Mouse (Mus musculus) right cerebral cortex, adult 2 months (tissue): Measurements from ENCODE around the gene Fgfr2.

Experiments
- DNase-seq, 2 experiments: peaks; one replicate each; pipeline ENCODE4 v3.0.0; 2021 to 2022; ENCODE audit warnings: low spot score in 2 of 2

Fgfr2 gene

DNA sequence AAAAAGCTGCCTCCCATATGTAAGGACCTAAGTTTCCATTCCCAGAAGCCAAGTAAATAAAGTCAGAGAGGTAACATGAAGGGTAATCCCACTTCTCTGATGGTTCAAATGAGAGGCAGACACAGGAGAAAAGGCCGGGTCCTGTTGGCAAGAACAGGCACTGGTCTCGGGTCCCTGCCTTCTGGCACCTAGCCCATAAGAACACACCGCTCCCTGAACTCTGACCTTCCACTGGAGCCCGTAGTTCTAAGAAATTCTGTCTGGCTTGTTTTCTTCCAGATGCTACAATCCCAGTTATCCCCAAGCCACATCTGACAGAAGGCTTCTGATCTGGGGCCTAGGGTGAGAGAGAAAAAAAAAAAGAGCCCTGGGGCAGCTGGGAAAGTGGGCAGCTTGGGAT, 34.7 kb downstream of the Fgfr2 start:
- DNase-seq = no peak

DNA sequence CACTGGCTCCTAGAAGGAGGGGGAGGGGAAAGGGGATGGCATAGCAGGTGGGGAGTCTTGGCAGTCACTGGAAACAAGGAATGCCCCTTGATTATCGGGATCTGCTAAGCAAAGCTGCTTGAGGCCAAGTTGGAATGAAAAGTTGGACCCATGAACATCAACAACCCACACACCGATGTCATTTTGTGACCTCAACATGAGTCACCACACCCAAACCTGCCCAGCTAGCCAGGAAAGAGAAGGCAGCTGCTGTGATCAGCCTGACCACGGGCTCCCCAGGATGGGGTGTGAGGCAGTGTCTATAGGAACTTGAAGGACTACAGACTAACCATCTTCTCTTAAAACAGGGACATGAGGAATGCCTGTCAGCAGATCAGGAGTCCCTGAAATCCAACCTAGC, 37.7 kb downstream of the Fgfr2 start:
- DNase-seq = no peak

DNA sequence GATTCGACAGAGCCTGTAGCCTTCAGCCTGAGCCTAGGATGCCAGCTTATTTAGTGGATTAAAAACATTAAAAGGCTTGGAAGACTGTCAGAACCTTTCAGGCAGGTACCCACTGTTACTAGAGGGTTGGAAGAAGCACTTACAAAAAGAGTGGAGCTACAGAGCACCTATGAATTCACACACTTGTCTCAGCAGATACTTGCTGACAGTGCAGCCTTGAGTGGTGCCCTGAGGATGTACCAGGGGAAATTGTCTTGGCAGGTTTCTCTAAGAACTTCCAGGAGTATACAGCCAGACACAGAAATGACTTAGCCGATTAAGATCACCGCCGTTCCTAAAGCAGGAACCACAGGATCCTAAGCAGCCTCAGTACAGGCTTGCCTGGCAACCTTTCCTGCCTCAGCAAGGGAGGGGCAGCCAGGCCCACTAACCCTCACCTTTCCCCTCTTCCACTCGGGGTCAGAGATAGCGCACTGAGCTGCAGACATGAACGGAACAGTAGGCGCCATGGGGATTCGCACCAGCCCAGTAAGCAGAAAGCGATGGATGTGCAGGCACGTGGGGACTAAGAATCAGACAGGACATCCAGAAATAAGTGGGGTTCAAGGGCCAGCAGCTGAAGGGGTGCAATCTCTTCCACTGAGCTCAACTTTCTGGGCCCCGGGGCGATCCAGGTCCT, 39.1 kb downstream of the Fgfr2 start:
- no peak for DNase-seq

DNA sequence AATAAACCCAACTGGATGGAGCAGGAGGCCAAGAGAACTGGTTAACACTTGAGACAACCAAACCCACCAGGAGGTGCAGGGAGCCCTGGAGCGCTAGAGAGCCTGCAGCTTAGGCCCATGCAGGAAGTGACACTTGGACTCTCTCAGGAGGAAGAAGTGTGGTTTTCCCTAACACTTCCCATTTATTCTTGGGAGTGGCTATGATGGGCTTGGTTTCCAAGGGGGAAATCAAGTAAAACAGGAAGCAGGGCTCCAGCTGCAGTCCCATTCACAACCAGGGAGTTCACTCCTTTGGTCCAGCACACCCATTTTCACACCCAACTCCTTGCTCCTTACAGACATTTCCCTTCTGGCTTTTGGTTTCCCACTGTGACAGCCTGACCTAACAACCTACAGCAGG, 44.2 kb downstream of the Fgfr2 start:
- no peak for DNase-seq

DNA sequence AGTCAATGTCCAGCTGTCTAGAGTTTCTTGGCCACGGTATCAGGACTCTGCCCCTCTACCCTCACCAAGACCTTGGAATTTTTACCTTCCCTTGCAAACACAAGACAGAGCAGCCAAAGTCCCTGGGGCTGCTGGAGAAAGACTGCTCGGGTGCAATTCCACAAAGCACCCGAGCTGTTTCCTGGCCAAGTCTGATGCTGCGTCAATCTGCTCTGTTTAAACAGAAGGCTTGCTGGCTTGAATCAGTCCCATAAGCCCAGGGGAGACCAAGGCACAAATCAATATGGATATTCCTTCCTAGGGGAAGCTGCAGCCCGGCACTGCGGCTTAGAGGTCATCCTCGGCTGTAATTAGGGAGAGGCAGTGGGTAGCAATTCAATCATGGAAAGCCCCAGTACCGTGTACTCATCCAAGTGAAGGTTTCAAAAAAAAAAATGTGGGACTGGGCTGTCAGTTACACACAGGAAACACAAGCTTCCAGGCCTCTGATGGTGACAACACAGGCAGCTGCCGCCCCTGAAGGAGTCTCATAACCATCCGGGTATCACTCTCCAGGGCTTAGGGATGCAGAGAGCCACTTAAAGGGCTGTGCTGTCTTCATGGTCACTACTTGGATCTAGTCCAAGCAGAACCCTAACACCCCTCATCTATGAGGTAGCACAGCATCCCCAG, 48.6 kb downstream of the Fgfr2 start:
- DNase-seq = no peak

DNA sequence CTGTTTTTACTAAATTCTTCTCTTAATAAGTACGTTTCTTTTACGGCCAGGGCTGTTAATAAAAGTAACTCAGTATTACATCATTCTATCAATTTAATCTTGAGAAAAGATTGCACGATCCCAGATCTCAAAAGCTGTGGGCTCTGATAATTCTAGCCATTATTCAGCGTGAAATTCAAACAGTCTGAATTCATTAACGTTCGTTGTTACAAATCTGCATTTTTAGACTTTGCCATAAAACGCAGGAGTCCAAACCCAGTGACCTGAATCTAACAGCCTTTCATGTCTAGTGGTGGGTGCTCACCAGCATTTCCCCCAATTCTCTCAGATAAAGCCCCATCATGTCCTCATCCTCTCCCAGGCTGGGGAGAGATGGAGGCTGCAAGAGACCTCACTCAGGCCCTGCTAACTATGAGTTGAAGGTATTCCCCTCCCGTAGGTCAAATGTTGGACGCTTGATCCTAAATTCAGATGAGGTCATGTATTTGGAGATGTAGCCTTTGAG, 50.0 kb downstream of the Fgfr2 start:
- DNase-seq = no peak

DNA sequence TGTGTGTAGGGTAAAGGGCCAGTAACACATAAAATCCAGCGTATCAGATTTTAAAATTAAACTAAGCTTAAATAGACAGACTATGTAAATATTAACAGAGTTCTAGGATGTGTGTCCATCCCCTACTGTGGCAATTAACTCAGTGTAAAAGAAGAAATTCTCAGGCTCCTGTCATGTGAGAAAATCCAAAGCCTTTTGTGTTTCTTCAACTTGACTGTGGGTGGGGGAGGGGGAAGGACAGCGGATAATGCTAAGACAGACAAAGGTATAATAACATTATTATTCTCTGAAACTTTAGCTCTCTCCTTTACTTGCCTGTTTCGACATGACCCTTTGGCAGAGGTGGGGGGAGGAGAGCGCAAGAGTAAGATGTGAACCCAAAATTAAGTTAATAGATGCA, 50.6 kb downstream of the Fgfr2 start:
- DNase-seq = no peak

DNA sequence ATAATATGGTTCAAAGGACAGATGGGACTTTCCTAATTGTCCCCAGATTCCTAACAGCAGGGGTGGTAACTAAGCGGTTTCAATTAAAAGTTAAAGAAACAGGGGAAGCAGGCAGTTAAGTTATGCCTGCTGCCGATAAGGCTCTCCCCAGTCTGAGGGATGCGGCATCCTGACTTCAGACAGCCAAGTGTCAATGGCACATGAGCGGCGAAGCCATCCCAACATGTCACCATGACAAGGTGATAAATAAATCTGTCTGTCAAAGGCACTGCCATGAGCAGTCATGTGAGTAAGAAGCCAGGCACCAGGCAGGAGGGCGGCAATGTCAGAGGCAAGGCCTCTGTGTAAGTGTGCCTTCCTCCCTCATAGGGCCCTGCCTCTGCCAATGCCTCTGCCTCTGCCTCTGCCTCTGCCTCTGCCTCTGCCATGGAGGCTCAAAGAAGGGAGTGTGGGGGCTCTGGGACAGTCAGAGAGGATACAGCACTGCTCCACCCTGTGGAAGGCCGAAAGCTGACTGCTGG, 55.8 kb downstream of the Fgfr2 start:
- no peak for DNase-seq

DNA sequence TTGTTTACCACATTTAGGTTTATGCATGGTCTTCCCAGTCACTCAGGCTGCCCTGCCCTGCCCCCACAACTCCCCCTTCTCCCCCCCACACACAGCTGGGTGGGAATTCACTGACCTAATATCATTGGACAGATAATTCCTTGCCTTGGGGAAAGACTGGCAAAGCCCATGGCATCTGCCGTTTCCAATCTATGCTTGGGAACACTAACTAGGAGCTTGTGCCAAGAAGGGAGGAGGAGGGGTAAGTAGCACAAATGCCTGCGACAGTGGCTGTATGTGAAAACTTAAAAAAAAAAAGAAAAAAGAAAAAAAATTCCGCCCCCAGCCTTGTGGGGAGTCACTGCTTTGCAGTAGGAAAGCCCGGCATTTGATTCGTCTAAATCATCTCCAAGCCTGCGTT, 56.4 kb downstream of the Fgfr2 start:
- DNase-seq = peak; percentile 59 to 65

DNA sequence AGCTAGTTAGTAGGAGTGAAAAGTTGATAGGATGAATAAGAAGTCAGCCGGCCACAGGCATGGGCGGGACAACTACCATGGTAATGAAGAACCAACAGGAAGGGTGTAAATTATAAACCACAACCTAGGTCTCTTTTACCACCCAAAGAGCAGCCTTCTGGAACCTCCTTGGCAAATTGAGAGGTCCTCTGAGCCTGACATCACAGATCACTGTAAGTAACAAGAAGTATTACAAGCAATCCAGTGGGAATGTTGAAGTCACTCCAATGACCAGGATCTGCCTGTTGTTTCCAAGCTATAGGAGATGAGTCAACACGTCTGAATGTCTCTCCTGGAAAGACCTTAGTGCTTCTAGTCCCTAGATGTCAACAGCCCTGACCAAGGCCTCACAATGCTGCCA, 61.1 kb downstream of the Fgfr2 start:
- DNase-seq = no peak

DNA sequence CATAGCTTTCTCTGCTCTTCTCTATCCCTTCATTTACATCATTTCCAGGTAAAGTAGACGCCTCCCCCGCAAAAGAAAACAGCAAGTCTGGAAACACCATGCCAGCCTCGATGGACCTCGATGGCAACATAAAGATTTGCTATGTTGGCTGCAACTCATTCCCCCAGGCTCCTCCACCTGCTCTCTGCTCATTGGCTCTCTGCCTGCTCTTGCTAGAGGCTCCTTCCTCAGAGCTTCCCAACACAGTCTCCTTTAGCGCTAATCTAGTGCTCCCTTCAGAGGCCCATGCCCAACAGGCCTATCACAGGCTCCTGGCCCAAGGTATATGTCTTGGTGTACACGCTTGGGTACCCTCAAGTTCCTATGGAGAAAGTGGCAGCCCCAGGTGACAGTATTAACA, 63.0 kb downstream of the Fgfr2 start:
- no peak for DNase-seq

DNA sequence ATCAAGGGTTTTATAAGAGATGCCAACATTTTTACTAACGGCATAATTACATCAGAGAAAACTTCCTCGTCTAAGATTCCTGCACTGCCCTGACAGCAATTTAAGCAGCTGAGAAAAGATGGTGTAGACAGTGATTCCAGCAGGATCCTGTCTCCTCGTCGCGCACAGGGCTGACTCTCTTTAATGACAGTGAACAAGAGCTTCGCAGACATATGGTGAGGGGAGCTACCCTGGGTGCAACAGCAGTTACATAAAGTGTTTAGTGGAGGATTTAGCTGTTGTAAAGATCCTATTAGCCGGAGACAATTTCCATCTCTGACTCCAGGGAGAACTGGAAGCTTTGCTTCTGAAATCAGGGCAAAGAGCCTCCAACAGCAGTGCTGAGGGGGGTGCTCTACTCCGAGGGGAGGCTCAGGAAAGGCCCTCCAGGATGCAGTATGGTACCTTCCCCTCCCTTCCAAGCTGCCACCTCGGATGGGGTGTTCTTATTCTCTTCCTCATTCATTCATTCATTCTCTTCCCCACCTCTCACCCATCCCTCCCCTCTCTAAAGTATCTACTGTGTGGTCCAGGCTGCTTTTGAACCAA, 63.5 kb downstream of the Fgfr2 start:
- peak; percentile 20 to 42 for DNase-seq

DNA sequence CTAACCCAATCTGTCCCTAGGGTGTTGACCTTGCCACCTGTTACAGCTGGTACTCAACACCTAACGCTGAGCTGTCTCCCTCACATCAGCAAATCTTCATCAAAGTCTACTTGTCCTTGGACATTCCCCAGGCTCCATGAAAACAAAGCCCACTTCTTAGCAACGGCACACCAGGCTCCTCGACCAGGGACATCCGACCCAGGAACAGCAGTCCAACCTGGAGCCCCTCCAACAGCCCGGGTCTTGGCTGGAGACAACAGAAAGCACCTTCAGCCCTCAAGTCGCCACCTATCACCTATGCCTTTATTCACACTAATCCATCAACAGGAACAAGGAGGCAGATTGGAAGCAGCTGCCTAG, 64.0 kb downstream of the Fgfr2 start:
- DNase-seq = no peak

DNA sequence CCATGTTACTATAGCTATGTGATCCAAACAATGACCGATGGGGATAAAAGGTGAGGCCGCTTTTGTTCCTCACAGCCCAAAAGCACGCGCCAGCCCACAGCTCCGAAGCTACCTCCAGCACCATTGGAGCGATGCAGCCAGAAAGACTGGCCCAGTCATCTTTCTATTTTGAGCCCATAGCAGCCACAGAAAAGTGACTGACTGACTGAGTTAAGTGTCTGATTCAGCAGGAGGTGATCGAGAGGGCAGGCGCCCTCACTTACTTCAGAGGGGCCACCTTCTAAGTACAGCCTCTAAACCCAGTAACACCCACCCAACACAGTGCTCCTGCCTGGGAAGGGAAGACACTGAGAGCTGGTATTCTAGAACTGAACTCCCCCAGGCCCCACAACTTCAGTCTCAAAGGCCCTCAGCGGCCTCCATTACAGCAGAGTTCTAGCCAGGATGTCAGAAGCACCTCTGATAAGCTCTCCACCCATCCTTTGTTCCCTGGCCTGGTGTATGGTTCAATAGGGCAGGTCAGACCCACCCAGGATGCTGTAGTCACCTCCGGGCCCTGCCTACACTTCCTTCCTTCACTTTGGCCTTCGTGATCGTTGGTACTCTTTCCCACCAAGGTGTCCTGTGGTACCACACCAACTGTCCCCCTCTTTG, 64.5 kb downstream of the Fgfr2 start:
- no peak for DNase-seq

DNA sequence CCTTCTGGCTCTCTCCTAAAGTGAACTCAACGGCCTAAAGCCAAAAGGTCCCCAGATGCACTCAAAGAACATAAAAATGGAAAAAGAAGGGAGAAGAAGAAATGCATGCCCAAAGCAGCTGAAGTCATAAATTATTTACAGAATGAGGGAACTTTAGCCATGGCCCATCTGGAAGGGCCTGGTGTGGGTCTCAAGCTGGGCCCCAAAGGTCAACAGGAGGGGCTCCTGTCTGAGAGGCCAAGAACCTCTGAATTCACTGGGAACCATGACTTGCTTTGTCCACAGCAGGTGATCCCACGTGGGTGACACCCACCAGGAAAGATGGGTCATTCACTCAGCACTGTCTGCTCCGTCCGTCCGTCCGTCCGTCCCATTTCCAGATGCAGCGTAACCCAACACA, 66.2 kb downstream of the Fgfr2 start:
- no peak for DNase-seq

DNA sequence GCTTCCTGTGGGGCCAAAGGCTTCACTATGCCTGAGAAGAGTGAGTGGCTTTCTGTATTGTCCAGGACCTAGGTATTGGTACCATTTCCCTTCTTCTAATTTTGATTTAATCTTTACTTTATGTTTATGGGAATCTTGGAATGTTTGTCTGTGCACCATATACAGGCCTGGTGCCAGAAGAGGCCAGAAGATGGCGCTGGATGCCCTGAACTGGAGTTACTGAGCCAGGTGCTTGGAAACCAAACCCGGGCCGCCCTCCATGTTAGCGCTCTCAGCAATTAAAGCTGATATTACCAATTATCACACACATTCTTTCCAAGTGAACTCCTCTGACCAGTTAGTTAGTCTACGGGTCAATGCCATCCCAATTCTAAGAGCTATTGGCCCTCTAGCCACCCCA, 68.7 kb downstream of the Fgfr2 start:
- DNase-seq = no peak

DNA sequence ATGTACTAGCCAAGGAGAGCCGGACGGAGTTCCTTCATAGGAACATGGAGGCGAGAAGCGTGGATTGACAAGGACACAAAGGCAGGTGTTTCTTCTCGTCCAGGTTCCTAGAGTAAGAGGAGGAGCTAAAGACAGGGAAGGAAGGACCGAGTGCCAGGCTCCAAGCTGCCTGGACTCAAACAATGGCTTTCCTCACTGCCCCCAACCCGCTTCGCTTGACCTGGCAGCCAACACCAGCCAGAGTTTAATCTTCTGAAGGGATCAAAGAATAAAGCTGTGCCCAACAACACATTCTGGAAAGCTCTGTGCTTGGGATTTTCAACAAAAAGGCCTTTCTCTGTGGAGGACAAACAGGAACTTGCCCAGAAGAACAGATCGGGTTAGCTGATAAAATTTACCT, 69.4 kb downstream of the Fgfr2 start:
- no peak for DNase-seq

DNA sequence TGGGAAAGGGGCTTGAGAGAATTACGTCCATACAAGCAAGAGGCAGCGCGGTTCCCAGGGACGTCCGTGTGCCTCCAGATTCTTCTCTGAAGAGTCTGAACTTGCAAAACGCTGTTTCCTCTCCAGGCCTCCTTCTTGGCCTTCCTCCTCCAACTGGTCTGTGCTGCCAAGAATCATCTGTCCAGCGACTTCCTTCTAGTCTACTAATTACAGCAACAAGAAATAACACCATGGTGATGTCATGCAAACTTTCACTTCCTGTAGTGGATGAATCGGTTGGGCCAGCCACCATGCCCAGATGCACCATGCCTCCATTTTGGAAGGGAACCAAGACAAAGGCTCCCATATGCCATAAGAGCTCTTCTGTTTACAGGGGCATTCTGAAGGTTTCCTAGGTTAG, 70.3 kb downstream of the Fgfr2 start:
- DNase-seq = no peak

DNA sequence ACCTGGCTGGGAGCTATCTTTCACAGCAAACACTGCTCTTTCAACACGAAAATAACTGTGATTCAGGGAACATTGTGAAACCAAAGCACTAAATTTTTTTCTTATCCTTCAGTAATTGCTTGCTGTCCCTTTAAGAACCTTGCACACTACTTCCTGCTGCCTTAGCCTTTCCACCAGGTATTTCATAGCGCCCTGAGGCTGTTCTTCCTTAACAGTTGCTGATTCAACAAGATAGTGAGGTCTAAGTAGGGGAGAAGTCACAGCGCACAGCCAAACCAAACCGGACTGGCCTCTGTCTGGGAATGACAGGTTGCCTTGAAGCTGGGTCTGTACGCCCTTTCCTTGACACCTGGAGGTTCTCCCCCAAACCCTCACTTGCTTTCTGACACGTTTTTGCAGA, 72.5 kb downstream of the Fgfr2 start:
- DNase-seq = no peak

DNA sequence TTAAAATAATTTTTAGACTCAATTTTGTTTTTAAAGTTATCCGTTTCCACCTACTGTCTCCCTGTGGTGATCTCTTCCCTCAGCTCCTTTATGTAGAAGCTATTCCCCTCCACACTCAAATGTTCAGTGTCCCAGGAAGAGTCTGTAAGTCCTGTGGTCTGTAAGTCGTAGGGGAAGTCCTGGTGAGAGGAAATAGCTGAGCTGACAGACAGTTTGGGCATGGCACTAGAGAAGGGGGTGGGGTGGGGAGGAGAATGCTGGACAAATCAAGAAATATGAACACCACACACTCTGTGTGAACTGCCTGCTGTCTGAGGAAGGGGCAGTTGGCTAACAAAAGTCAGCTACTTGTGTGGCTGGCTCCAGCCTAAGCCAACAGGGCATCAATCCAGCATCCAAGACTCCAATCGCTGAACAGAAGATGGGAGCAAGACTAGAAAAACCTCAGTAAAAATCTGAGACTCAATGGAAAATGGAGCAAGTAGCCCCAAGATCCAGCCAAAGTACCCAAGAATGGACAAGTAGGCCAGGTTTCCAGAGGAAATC, 75.0 kb downstream of the Fgfr2 start:
- DNase-seq = no peak

DNA sequence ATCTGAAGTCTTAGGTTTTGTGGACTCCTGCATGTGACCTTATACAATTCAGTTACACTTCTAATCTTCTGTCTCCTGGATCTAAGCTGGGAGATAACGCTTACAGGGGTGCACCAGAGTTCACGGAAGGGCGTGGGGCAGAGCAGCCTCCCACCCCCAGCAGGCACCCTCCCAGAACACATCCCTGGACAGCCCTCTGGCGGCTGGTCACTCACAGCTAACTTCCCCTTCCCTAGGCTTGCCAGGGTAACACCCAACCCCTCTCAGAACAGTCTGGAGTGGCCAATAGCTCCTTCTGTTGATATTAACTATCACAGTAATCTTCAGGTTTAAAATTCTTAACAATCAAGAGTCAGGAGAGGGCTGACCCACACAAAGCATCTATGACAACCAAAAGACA, 75.9 kb downstream of the Fgfr2 start:
- no peak for DNase-seq

DNA sequence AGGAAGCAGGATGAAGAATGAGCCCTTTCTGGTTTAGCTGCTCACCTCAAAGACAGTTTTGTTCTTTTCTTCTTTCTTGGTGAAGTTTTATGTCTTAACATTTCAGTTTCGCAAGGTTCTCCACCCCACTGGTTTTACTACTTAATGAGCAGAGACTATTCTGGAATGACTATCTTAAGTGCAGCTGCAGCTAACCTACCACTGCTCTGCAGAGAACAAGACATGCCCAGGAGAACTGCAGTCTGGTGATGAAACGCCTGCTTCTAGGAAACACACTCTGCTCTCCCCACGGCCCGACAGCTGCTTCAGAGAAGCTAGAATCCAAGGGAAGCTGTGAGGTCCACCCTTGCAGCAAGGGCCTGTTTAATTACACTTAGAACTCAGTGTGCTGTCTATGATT, 78.4 kb downstream of the Fgfr2 start:
- DNase-seq = no peak
